Mouse (Mus musculus): Measurements from ENCODE around the gene Smad1. TPM values are rescaled to one million over a fixed set of nuclear protein-coding genes. Genes with fewer than 3 reads are reported as not detected.

The Smad1 gene
- polyA plus RNA-seq, 1 experiment: 23.8 TPM

DNA sequence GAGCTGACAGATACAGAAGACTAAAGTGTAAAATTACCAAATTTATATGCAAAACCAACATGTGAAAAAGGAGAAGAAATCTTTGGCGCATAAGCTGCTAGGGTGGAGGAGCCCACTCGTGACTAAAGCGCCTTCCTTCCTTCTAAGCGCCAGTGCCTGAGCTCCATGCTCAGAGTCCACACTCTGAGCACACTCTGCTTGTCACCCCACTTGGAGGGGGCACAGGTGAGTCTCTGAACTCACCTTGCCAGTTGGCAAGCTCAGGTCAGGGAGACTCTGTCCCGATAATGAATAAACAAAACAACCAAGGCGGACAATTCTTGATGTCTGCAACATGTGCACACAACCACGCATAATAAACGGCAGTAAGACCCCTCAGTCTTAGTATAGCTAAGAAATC is 26.4 kb downstream of the Smad1 start:
- TF ChIP-seq CTCF (IDR thresholded peaks at IDR 0.05; ENCODE audit: low read depth, low read length) (no peak), EP300 (IDR thresholded peaks at IDR 0.05; ENCODE audit: insufficient read depth, low read depth, low read length) (no peak), POLR2A (IDR thresholded peaks at IDR 0.05; ENCODE audit: insufficient read depth, low read length) (no peak)
- H3K9me3 ChIP-seq (replicated peaks; ENCODE audit: control insufficient read depth, insufficient read depth, low read length, poor library complexity, severe bottlenecking): no peaks in the 10 kb centered on the region
- peaks cover 2% of the 10 kb centered on the region for H3K4me1 ChIP-seq (ENCODE audit: control insufficient read depth, insufficient read depth, low read length)
- no peak overlapping the region for H3K9ac ChIP-seq (ENCODE audit: low read depth, poor library complexity, severe bottlenecking)
- H3K27ac ChIP-seq (ENCODE audit: insufficient read depth, low read length): no peak overlapping the region
- H3K4me3 ChIP-seq (ENCODE audit: low read depth, low read length): no peak overlapping the region
- H3K27me3 ChIP-seq (ENCODE audit: control insufficient read depth, insufficient read depth, low read length, poor library complexity, severe bottlenecking): no peaks in the 10 kb centered on the region
- H3K36me3 ChIP-seq (ENCODE audit: control insufficient read depth, insufficient read depth, low read length, poor library complexity, severe bottlenecking): peaks cover 9% of the 10 kb centered on the region; the same call in 1 of the 2 replicates

DNA sequence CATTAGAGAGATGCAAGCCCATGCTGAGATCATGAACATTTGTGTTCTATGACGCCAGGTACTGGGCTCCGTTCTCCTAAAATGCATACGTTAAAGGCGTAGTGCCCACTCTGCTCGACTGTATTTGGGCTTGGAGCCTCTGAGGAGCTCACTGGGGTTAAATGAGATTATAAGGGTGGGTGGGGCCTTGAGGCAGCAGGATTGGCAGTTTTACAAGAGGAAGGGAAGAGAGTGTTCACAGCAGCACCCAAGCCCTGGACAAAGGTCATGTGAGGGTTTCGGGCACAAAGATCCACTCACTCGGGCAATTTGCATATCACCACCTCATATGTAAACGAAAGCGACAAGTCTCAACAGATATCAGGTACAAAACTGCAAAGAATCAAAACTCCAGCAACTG is 26.8 kb downstream of the Smad1 start:
- TF ChIP-seq CTCF (IDR thresholded peaks at IDR 0.05; ENCODE audit: low read depth, low read length) (no peak), EP300 (IDR thresholded peaks at IDR 0.05; ENCODE audit: insufficient read depth, low read depth, low read length) (no peak), POLR2A (IDR thresholded peaks at IDR 0.05; ENCODE audit: insufficient read depth, low read length) (no peak)
- Histone ChIP-seq H3K4me3 (ENCODE audit: low read depth, low read length) (no peak overlapping the region), H3K4me1 (ENCODE audit: control insufficient read depth, insufficient read depth, low read length) (peaks cover 2% of the 10 kb centered on the region), H3K36me3 (ENCODE audit: control insufficient read depth, insufficient read depth, low read length, poor library complexity, severe bottlenecking) (peaks cover 9% of the 10 kb centered on the region; the same call in 1 of the 2 replicates), H3K27me3 (ENCODE audit: control insufficient read depth, insufficient read depth, low read length, poor library complexity, severe bottlenecking) (no peaks in the 10 kb centered on the region), H3K9ac (ENCODE audit: low read depth, poor library complexity, severe bottlenecking) (no peak overlapping the region), H3K9me3 (replicated peaks; ENCODE audit: control insufficient read depth, insufficient read depth, low read length, poor library complexity, severe bottlenecking) (no peaks in the 10 kb centered on the region), H3K27ac (ENCODE audit: insufficient read depth, low read length) (no peak overlapping the region)

DNA sequence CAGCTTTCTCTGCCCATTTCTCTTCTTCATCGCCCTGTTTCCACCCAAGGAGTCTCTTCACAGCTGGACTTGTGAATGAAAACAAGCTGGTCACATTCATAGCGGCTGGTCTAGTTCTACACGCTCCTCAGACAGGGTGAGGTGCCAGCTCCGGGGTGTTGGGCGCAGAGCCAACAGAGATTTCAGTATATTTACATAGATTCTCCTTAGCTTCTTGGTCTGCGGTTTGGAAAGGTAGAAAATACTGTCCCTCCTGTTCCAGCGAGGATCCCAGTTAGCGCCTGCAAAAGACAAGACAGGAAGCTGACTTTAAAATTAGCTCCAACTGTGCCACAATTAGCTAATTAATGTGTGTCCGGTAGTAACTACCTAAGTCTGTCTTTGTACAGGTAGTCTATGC is 27.2 kb downstream of the Smad1 start:
- H3K9me3 ChIP-seq (replicated peaks; ENCODE audit: control insufficient read depth, insufficient read depth, low read length, poor library complexity, severe bottlenecking): no peaks in the 10 kb centered on the region
- no peaks in the 10 kb centered on the region for H3K27me3 ChIP-seq (ENCODE audit: control insufficient read depth, insufficient read depth, low read length, poor library complexity, severe bottlenecking)
- H3K27ac ChIP-seq (ENCODE audit: insufficient read depth, low read length): no peak overlapping the region
- peaks cover 2% of the 10 kb centered on the region for H3K4me1 ChIP-seq (ENCODE audit: control insufficient read depth, insufficient read depth, low read length)
- no peak overlapping the region for H3K9ac ChIP-seq (ENCODE audit: low read depth, poor library complexity, severe bottlenecking)
- H3K36me3 ChIP-seq (ENCODE audit: control insufficient read depth, insufficient read depth, low read length, poor library complexity, severe bottlenecking): peaks cover 9% of the 10 kb centered on the region; the same call in 1 of the 2 replicates
- TF ChIP-seq CTCF (IDR thresholded peaks at IDR 0.05; ENCODE audit: low read depth, low read length): no peak
- no peak overlapping the region for H3K4me3 ChIP-seq (ENCODE audit: low read depth, low read length)

DNA sequence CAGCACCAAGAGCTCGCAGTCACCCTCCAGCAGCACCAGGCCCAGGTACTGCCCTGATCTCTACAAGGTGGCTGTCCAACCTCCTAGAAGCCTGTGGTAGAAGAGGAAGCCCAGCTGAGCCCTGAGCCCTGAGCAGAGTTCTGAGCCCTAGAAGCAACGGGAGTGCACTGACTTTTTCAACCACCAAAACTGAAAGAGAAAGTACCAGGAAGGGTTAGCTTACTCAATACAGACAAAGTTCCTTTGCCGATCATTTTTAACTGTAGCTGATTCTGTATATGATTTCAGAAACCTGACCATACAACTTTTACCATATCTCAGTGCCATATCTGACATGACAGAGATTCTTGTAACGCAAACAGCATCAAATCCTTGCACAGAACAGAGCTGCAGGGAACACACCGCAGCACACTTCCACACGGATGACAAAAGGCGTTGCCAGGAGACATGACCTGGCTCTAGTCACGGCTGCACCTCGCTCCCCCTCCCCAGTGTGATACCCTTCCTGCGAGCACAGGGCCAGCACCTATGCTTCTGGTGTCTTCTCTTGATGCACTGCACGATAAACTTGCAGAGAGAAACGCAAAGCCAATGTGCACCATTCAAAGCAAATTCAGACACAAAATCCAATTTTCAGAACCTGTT is 28.6 kb downstream of the Smad1 start:
- Histone ChIP-seq H3K27ac (ENCODE audit: insufficient read depth, low read length) (no peak overlapping the region), H3K36me3 (ENCODE audit: control insufficient read depth, insufficient read depth, low read length, poor library complexity, severe bottlenecking) (peaks cover 9% of the 10 kb centered on the region; the same call in 1 of the 2 replicates), H3K9me3 (replicated peaks; ENCODE audit: control insufficient read depth, insufficient read depth, low read length, poor library complexity, severe bottlenecking) (no peaks in the 10 kb centered on the region), H3K4me1 (ENCODE audit: control insufficient read depth, insufficient read depth, low read length) (peaks cover 2% of the 10 kb centered on the region), H3K9ac (ENCODE audit: low read depth, poor library complexity, severe bottlenecking) (no peak overlapping the region), H3K4me3 (ENCODE audit: low read depth, low read length) (no peak overlapping the region), H3K27me3 (ENCODE audit: control insufficient read depth, insufficient read depth, low read length, poor library complexity, severe bottlenecking) (no peaks in the 10 kb centered on the region)
- TF ChIP-seq CTCF (IDR thresholded peaks at IDR 0.05; ENCODE audit: low read depth, low read length) (no peak), EP300 (IDR thresholded peaks at IDR 0.05; ENCODE audit: insufficient read depth, low read depth, low read length) (no peak), POLR2A (IDR thresholded peaks at IDR 0.05; ENCODE audit: insufficient read depth, low read length) (no peak)

DNA sequence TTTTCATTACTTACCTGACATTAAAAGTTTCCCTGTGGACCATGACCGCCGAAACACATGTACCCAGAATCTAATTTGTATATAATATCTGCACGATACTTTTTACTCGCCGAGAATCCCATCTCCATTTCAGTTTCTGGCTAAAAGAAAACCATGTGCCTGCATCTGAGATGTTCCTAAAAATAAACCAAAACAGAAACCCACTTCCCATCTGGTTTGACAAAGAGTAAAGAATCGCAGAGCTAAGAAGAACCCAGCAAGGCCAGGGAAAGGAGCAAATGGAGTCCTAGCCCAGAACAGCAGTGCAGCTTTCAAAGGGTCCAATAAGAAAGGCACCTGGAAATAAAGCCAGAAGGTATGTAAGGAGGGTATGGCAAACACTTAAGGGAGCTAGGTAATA is 30.2 kb downstream of the Smad1 start:
- Histone ChIP-seq H3K27me3 (ENCODE audit: control insufficient read depth, insufficient read depth, low read length, poor library complexity, severe bottlenecking) (no peaks in the 10 kb centered on the region), H3K36me3 (ENCODE audit: control insufficient read depth, insufficient read depth, low read length, poor library complexity, severe bottlenecking) (peaks cover 9% of the 10 kb centered on the region), H3K4me1 (ENCODE audit: control insufficient read depth, insufficient read depth, low read length) (no peaks in the 10 kb centered on the region), H3K9ac (ENCODE audit: low read depth, poor library complexity, severe bottlenecking) (no peak overlapping the region), H3K9me3 (replicated peaks; ENCODE audit: control insufficient read depth, insufficient read depth, low read length, poor library complexity, severe bottlenecking) (no peaks in the 10 kb centered on the region), H3K27ac (ENCODE audit: insufficient read depth, low read length) (no peak overlapping the region), H3K4me3 (ENCODE audit: low read depth, low read length) (no peak overlapping the region)
- TF ChIP-seq CTCF (IDR thresholded peaks at IDR 0.05; ENCODE audit: low read depth, low read length) (no peak), POLR2A (IDR thresholded peaks at IDR 0.05; ENCODE audit: insufficient read depth, low read length) (no peak)

DNA sequence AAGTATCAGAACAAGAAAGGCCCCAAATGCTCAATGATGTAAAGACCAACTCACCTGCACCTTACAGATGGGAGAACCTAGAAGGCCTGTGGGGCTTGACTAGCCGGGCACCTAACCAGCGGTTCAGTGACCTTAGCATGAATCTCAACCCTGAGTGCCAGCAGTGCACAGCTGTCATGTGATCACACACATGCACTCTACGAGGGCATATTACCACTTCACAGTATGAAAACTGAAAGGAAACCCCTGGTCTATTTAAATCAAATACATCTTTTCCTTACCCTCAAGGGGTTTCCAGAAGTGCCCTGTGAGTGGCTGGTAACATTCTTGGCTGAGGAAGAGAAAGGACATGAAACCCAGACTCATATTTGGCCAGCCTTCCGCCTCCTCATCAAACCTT is 31.4 kb downstream of the Smad1 start:
- H3K27ac ChIP-seq (ENCODE audit: insufficient read depth, low read length): no peak overlapping the region
- peaks cover 9% of the 10 kb centered on the region for H3K36me3 ChIP-seq (ENCODE audit: control insufficient read depth, insufficient read depth, low read length, poor library complexity, severe bottlenecking)
- no peak overlapping the region for H3K9ac ChIP-seq (ENCODE audit: low read depth, poor library complexity, severe bottlenecking)
- H3K4me1 ChIP-seq (ENCODE audit: control insufficient read depth, insufficient read depth, low read length): no peaks in the 10 kb centered on the region
- TF ChIP-seq CTCF (IDR thresholded peaks at IDR 0.05; ENCODE audit: low read depth, low read length) (no peak), EP300 (IDR thresholded peaks at IDR 0.05; ENCODE audit: insufficient read depth, low read depth, low read length) (no peak), POLR2A (IDR thresholded peaks at IDR 0.05; ENCODE audit: insufficient read depth, low read length) (no peak)
- H3K27me3 ChIP-seq (ENCODE audit: control insufficient read depth, insufficient read depth, low read length, poor library complexity, severe bottlenecking): no peaks in the 10 kb centered on the region
- H3K9me3 ChIP-seq (replicated peaks; ENCODE audit: control insufficient read depth, insufficient read depth, low read length, poor library complexity, severe bottlenecking): no peaks in the 10 kb centered on the region
- no peak overlapping the region for H3K4me3 ChIP-seq (ENCODE audit: low read depth, low read length)
